Mouse (Mus musculus) retina, postnatal 7 days (tissue): ENCODE results near the gene Parp14.
"Not testable (repeated sequence)": the region's sequence is repeated elsewhere in the genome, so short reads cannot be mapped to it uniquely, and the experiment has no call there.

ENCODE experiments used
- DNase-seq: peaks from one replicate; pipeline ENCODE4 v3.0.0-alpha.2; 2012; ENCODE audit warnings: low read depth, low spot score

The Parp14 gene

GRCm38 (mm10) chr16:35871048-35871851, at the start of gene Parp14:
Parp14 (minus strand) TSS chr16:35871544.
- DNase-seq: no peak

DNA sequence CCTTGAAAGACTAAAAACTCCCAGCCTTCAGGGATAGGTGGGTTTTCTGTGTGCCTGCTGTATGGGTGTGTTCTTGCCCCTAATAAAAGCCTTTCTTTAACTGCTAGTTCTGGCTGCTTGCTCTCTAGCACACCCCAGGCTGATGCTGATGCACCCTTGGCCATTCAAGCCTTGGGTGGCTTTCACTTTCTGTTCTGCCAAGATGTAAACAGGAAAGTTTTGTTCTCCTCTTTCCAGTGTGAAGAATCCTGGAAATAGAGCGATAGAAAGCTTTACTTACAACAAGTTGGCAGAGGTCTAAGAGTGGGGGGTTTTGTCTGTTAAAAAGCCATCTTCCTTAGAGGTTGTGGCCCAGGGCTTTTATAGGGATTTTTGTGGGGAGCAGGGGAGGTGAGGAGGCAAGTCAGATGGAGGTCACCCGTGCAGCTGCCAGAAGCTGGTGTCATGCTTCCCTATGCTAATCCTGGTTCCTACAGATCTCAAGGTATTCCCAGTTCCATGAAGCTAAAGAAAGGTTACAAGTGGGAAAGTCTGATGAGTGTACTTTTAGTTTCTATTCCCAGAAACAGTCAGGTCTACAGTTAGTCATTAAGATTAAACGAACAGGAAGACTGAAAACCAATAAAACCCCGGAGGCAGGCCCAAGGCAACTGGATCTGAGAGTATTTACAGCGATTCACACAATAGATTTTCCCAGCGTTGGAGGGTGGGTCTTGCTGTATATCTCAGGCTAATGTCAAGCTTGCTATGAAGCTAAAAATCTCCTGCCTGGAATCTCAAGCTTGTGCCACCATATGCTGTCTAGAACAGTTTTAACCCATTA, 47.6 kb upstream of the Parp14 start:
- no peak for DNase-seq

- DNase-seq: no peak
These were observed 43.0 kb upstream of the Parp14 start for GRCm38 (mm10) chr16:35914301-35914700.

DNA sequence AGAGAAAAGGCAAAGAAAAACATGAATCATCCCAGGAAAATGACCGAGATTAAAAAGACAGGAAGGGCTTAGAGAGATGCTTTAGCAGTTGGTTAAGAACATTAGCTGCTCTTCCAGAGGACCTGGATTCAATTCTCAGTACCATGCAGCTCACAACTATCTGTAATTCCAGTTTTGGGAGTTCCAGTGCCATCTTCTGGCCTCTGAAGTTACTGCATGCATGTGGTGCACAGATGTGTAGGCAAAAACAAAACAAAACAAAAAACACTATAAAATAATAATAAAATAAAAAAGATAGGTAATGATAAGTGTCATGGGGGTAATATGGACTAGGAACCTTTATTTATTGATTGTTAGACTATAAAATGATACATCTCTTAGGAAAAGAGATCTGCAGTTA, 42.2 kb upstream of the Parp14 start:
- DNase-seq: no peak

- DNase-seq: no peak
These were observed 40.1 kb upstream of the Parp14 start for GRCm38 (mm10) chr16:35911449-35911848.

GRCm38 (mm10) chr16:35907432-35908201, 36.3 kb upstream of the Parp14 start:
- no peak for DNase-seq

DNA sequence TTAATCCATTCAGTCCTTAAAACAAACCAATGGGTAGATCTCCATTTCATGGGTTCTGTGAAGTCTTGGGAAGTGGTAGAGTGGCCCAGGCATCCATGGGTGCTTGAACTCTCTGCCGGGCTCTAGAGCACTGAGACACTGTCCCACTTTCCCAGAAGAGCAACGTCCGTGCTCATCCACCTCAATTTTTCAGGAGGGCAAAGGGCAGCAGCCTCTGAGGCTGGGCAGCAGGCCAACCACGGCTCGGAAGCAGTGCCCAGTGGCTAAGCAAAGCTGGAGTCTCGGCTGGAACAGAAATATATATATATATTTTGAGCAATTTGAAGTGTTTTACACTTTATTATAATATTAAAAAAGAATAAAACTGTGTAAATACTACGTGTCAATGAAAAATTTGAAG, 35.5 kb upstream of the Parp14 start:
- DNase-seq: no peak

GRCm38 (mm10) chr16:35905819-35906485, 34.6 kb upstream of the Parp14 start:
- no peak for DNase-seq

DNA sequence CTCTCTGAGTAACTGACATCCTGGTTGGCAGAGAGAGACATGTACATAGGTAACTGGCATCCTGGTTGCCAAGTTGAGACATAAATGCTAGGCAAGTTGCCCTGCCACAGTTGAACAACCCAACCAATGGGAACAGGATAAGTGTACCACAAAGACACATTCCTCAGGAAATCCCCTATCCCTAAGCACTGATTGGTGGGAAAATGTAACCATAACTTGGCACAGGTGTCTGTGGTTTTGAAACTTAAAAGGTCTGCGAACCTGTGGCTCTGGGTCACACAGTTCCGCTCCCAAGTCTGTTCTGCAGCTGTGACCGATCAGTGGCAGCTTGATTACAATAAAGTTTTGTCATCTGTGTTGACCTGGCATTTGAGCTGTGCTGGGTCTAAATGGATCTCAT, 34.0 kb upstream of the Parp14 start:
- DNase-seq: no peak

GRCm38 (mm10) chr16:35904121-35904736, 32.9 kb upstream of the Parp14 start:
- DNase-seq: no peak

DNA sequence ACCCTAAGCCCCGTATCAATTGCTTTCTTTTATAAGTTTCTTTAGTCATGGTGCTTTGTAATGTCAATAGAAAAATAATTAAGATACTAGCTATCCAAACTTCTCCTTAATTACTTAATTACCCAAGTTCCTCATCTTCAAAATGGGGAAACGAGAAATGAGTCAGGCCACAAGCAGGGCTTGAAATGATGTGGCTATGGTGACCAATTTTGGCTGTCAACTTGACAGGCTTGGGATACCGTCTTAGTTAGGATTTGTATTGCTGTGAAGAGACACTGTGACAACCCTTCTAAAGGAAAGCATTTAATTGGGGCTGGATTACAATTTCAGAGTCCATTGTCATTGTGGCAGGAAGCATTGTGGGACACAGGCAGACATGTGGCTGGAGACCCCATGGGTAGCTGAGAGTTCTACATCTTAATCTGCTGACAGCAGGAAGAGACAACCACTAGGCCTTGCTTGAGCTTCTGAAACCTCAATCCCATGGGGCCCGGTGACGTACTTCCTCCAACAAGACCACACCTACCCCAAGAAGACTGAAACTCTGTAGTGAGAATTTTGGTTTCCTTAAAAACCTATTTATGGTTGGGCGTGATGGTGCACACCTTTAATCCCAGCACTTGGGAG, 31.8 kb upstream of the Parp14 start:
- DNase-seq: no peak

- no peak for DNase-seq
These were observed 29.2 kb upstream of the Parp14 start for GRCm38 (mm10) chr16:35900541-35900940.

DNA sequence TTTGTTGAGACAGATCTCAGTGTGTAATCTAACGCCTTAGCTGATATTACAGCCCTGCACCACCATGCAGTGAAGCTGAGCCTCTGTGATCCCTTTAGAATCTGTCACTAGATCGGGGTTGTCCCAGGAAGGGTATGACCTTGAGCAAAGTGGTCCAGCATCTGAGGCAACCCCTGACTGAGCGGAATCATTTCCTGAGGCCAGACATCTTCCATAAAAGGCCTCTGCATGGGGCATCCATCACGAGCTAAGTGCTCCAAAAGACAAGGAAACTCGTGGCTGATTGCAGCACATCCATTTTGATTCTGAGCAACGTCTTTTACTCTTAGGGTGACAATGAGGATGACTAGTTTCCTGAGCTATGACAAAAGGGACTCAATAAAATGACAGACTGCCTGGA, 23.7 kb upstream of the Parp14 start:
- DNase-seq: no peak

- DNase-seq: not testable (repeated sequence)
These were observed 20.3 kb upstream of the Parp14 start for GRCm38 (mm10) chr16:35891603-35892002.

DNA sequence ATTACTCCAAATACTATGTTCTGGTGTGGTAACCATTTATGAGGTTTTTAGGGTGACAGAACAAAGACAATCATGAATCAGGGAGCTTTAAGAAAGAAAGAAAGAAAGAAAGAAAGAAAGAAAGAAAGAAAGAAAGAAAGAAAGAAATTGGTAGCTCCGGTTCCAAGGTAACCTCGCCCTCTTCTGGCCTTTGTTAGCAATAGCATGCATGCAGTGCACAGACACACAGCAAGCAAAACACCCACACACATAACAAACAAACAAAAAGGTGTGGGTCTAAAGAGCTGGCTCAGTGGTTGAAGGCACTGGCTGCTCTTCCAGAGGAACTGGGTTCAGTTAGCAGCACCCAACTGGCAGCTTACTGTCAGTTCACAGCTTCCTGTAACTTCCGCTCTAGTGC, 19.3 kb upstream of the Parp14 start:
- DNase-seq: no peak

DNA sequence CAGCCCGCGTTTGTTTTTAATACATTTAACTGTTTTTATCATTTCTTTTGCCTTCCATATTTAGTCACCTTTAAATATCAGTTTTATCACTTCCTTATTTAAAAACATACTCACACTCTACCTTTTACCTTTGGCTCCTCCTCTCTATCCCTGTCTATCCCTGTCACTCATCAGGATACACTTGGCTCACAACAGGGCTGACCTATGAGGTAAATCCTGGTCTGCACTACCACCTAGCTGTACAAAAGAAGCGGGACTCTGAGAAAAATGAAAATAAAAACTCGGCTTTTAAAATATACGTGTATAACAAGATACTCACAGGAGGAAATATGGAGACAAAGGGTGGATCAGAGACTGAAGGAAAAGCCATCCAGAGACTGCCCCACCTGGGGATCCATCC, 17.6 kb upstream of the Parp14 start:
- DNase-seq: no peak

GRCm38 (mm10) chr16:35888174-35888573, 16.8 kb upstream of the Parp14 start:
- DNase-seq: no peak

GRCm38 (mm10) chr16:35874416-35874815, 3.1 kb upstream of the Parp14 start:
- DNase-seq: no peak

DNA sequence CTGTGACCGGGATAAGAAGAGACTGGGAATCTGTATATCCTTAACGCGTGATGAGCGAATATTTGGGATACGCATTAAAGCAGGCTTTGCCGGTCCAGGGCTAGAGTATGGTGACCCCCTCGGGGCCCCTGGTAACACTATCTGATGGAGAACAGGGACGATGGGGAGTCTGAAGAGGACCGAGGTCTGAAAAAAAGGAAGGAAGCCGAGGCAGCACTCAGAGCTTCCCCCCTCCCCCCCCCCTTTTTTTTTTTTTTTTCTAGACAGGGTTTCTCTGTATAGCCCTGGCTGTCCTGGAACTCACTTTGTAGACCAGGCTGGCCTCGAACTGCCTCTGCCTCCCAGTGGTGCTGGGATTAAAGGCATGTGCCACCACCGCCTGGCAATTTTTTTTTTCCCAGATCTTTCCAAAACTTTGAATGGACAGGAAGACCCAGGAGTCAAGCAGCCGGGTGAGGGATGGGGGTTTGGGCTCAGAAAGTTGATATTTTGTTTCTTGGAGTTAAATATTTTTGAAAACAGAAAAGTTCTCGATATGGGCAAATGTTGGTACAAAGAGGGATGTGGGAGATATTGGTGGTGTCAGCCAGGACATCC, 1.2 kb upstream of the Parp14 start:
- no peak for DNase-seq

DNA sequence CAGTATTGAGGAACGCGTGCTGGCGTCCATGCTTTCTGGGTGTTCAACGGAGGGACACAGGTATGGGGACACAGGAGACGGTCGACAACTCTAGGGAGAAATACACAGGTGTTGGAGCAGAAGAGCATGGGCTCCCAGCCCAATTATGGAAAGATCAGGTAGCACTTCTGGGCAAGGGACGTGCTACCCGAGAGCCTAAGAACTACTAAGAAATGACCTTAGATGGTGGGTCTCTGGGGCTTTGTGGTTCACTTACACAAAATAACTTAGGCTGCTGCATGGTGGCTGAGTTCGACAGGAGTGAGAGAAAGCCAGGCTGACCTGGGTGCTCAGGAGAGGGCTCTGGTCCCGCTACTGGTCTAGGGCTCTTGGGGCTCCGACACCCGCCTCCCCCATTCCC, 554 bp upstream of the Parp14 start:
- DNase-seq: no peak
